12 mouse cellular contexts compared by ENCODE assay signal in genomic region chr5:110204777-110205176, GRCm38 (mm10). TPM values are rescaled to one million over a fixed set of nuclear protein-coding genes. Genes with fewer than 3 reads are reported as not detected.
DNase-seq lines count a peak whose midpoint lies in the region; ATAC-seq and TF ChIP-seq lines count a peak whose summit lies in the region.
"Had no signal": no experiment of that assay in that cellular context is flagged by ENCODE, and none has a peak within 500 bp of the region (broad histone marks: within the 10 kb centered on the region; RNA-seq: fewer than 3 reads in every experiment).

No protein-coding gene starts in this region.

- H3K9ac ChIP-seq in intestine, postnatal 0 days (ENCODE audit: low read depth, low read length) = no peak overlapping the region
- no peak overlapping the region for H3K9ac ChIP-seq in intestine, embryonic 15.5 days
- H3K9ac ChIP-seq in ES-Bruce4 (ENCODE audit: low read depth, poor library complexity, severe bottlenecking) = no peak overlapping the region
- H3K9ac ChIP-seq: neural tube, embryonic 13.5 days had no signal

- H3K4me3 ChIP-seq in intestine, postnatal 0 days (ENCODE audit: low read depth, low read length) = no peak overlapping the region
- no peak overlapping the region for H3K4me3 ChIP-seq in intestine, embryonic 15.5 days (replicated peaks)
- H3K4me3 ChIP-seq in ES-Bruce4 (ENCODE audit: low read depth, low read length) = no peak overlapping the region
- H3K4me3 ChIP-seq: neural tube, embryonic 13.5 days had no signal

- no peak overlapping the region for H3K27ac ChIP-seq in intestine, postnatal 0 days (ENCODE audit: low read depth, low read length)
- H3K27ac ChIP-seq in intestine, embryonic 15.5 days = no peak overlapping the region
- no peak overlapping the region for H3K27ac ChIP-seq in ES-Bruce4 (ENCODE audit: insufficient read depth, low read length)
- H3K27ac ChIP-seq: neural tube, embryonic 13.5 days had no signal

- H3K9me3 ChIP-seq in intestine, postnatal 0 days (ENCODE audit: control insufficient read depth) = no peaks in the 10 kb centered on the region
- no peaks in the 10 kb centered on the region for H3K9me3 ChIP-seq in intestine, embryonic 15.5 days
- peaks cover 17% of the 10 kb centered on the region for H3K9me3 ChIP-seq in ES-Bruce4 (replicated peaks; ENCODE audit: control insufficient read depth, insufficient read depth, low read length, poor library complexity, severe bottlenecking)
- H3K9me3 ChIP-seq: neural tube, embryonic 13.5 days had no signal

- no peak for TF ChIP-seq POLR2A in ES-Bruce4 (IDR thresholded peaks at IDR 0.05; ENCODE audit: insufficient read depth, low read length)

- no peaks in the 10 kb centered on the region for H3K4me1 ChIP-seq in intestine, postnatal 0 days (replicated peaks; ENCODE audit: control insufficient read depth, insufficient read depth, low read length)
- no peaks in the 10 kb centered on the region for H3K4me1 ChIP-seq in intestine, embryonic 15.5 days (replicated peaks)
- no peaks in the 10 kb centered on the region for H3K4me1 ChIP-seq in ES-Bruce4 (ENCODE audit: control insufficient read depth, insufficient read depth, low read length)
- H3K4me1 ChIP-seq: neural tube, embryonic 13.5 days had no signal

- no peaks in the 10 kb centered on the region for H3K27me3 ChIP-seq in intestine, postnatal 0 days (replicated peaks; ENCODE audit: control insufficient read depth, insufficient read depth, low read length)
- H3K27me3 ChIP-seq in intestine, embryonic 15.5 days (replicated peaks) = no peaks in the 10 kb centered on the region
- H3K27me3 ChIP-seq in ES-Bruce4 (ENCODE audit: control insufficient read depth, insufficient read depth, low read length, poor library complexity, severe bottlenecking) = no peaks in the 10 kb centered on the region
- H3K27me3 ChIP-seq: neural tube, embryonic 13.5 days had no signal

- no peak for ATAC-seq in intestine, postnatal 0 days
- no peak for ATAC-seq in intestine, embryonic 15.5 days
- peak; percentile 56 for ATAC-seq in inflammation-experienced regulatory T-cells, adult 6 months
- no peak for ATAC-seq in erythroblast, adult 5-6 weeks (replicated peaks; ENCODE audit: low FRiP score, poor library complexity, severe bottlenecking)

- 78% methylated on average over 6 of the region's 6 CpGs for WGBS in intestine, postnatal 0 days
- WGBS in intestine, embryonic 15.5 days = 76% methylated on average over 6 of the region's 6 CpGs

- TF ChIP-seq CTCF in intestine, postnatal 0 days (IDR thresholded peaks at IDR 0.05; ENCODE audit: low read depth) = peak; percentile 60
- TF ChIP-seq CTCF in ES-Bruce4 (IDR thresholded peaks at IDR 0.05; ENCODE audit: low read depth, low read length) = peak; percentile 48

- peaks cover 84% of the 10 kb centered on the region for H3K36me3 ChIP-seq in intestine, postnatal 0 days (ENCODE audit: control insufficient read depth, insufficient read depth)
- peaks cover 57% of the 10 kb centered on the region for H3K36me3 ChIP-seq in intestine, embryonic 15.5 days
- H3K36me3 ChIP-seq in ES-Bruce4 (ENCODE audit: control insufficient read depth, insufficient read depth, low read length, poor library complexity, severe bottlenecking) = peaks cover 21% of the 10 kb centered on the region

- no peak overlapping the region for H3K4me2 ChIP-seq in intestine, postnatal 0 days (replicated peaks; ENCODE audit: low read depth)
- H3K4me2 ChIP-seq in intestine, embryonic 15.5 days (replicated peaks) = no peak overlapping the region
- H3K4me2 ChIP-seq: neural tube, embryonic 13.5 days had no signal

- peak; percentile 47 for DNase-seq in 416B (ENCODE audit: low read depth)
- DNase-seq in kidney, adult 9 months = no peak
- DNase-seq in kidney, postnatal 14 days = no peak
- DNase-seq: cerebellum, adult 9-10 months; layer of hippocampus, adult 9-11 months; lung, postnatal 10 days had no signal

- TF ChIP-seq EP300 in ES-Bruce4 (IDR thresholded peaks at IDR 0.05; ENCODE audit: insufficient read depth, low read depth, low read length) = no peak

RNA-seq across cellular contexts. Expression of gene Ankle2, which starts 26.0 kb away (rescaled TPM):
- 8.7 and 9.5 TPM in 2 replicates for polyA plus RNA-seq in intestine, postnatal 0 days (2015; fragmentation: Nextera tagmentation; extraction: Ambion mirVana)
- polyA plus RNA-seq in intestine, embryonic 15.5 days (2015; fragmentation: Nextera tagmentation; extraction: Ambion mirVana) = 21.3 and 24.7 TPM in 2 replicates
- 52.3 and 58.4 TPM in 2 replicates for polyA plus RNA-seq in ES-Bruce4 (2011; ENCODE audit: insufficient read depth, insufficient read length, low read depth, missing spikeins)
- 10 to 100 TPM; 15.5 to 19.4 (median 16.0) TPM for polyA plus RNA-seq in inflammation-experienced regulatory T-cells, adult 6 months (2017; shearing (Covaris generic))
- 24.0 and 31.5 TPM in 2 replicates for total RNA-seq in erythroblast, adult 5-6 weeks (2015; ENCODE audit: low replicate concordance)
- 25.6 and 41.6 TPM in 2 replicates for total RNA-seq in erythroblast, adult 5-6 weeks (2017; ENCODE audit: low replicate concordance)

RNA-seq across cellular contexts. Expression of gene Golga3, which starts 28.3 kb away (rescaled TPM):
- 8.1 and 9.1 TPM in 2 replicates for polyA plus RNA-seq in intestine, postnatal 0 days (2015; fragmentation: Nextera tagmentation; extraction: Ambion mirVana)
- polyA plus RNA-seq in intestine, embryonic 15.5 days (2015; fragmentation: Nextera tagmentation; extraction: Ambion mirVana) = 16.1 and 17.1 TPM in 2 replicates
- polyA plus RNA-seq in ES-Bruce4 (2011; ENCODE audit: insufficient read depth, insufficient read length, low read depth, missing spikeins) = 22.7 and 27.7 TPM in 2 replicates
- polyA plus RNA-seq in inflammation-experienced regulatory T-cells, adult 6 months (2017; shearing (Covaris generic)) = 10 to 100 TPM; 18.9 to 22.7 (median 21.9) TPM
- 5.6 and 11.1 TPM in 2 replicates for total RNA-seq in erythroblast, adult 5-6 weeks (2015; ENCODE audit: low replicate concordance)
- 18.4 and 19.8 TPM in 2 replicates for total RNA-seq in erythroblast, adult 5-6 weeks (2017; ENCODE audit: low replicate concordance)
